Mouse (Mus musculus): ENCODE measurements at regions not wholly inside any gene's neighbourhood (a gene's known extent, or its start where the extent isn't known, plus 50 kb on each side); places are given as distances from the start of the nearest gene placed in this dataset.
"Not testable (repeated sequence)": the region's sequence is repeated elsewhere in the genome, so short reads cannot be mapped to it uniquely, and the experiment has no call there.

- DNase-seq (ENCODE audit: low read depth): no peak
These were observed 69.9 kb downstream of the Fbxo4 start for GRCm38 (mm10) chr15:3909471-3909870.

- peak; percentile 17 for DNase-seq (ENCODE audit: low read depth)
These were observed 70.7 kb downstream of the Fbxo4 start for GRCm38 (mm10) chr15:3908721-3909120.

- no peak for DNase-seq (ENCODE audit: low read depth)
These were observed 73.8 kb downstream of the Fbxo4 start for GRCm38 (mm10) chr15:3905548-3905947.

- DNase-seq (ENCODE audit: low read depth): no peak
These were observed 100.9 kb downstream of the Fbxo4 start for GRCm38 (mm10) chr15:3878429-3878828.

- no peak for DNase-seq (ENCODE audit: low read depth)
These were observed 101.9 kb downstream of the Fbxo4 start for GRCm38 (mm10) chr15:3877506-3877905.

GRCm38 (mm10) chr15:3875210-3875861, 104.0 kb downstream of the Fbxo4 start:
- not testable (repeated sequence) for DNase-seq (ENCODE audit: low read depth)

- no peak for DNase-seq (ENCODE audit: low read depth)
These were observed 147.6 kb downstream of the Fbxo4 start for GRCm38 (mm10) chr15:3831802-3832201.

- DNase-seq (ENCODE audit: low read depth): no peak
These were observed 173.9 kb downstream of the Fbxo4 start for GRCm38 (mm10) chr15:3805430-3805829.

GRCm38 (mm10) chr15:3775865-3776264, 192.6 kb upstream of the Ghr start:
- DNase-seq (ENCODE audit: low read depth): no peak

GRCm38 (mm10) chr15:3772228-3772789, 189.0 kb upstream of the Ghr start:
- no peak for DNase-seq (ENCODE audit: low read depth)

GRCm38 (mm10) chr15:3770312-3770711, 187.0 kb upstream of the Ghr start:
- no peak for DNase-seq (ENCODE audit: low read depth)

GRCm38 (mm10) chr15:3764726-3765125, 181.4 kb upstream of the Ghr start:
- DNase-seq (ENCODE audit: low read depth): no peak

- no peak for DNase-seq (ENCODE audit: low read depth)
These were observed 177.1 kb upstream of the Ghr start for GRCm38 (mm10) chr15:3760396-3760795.

GRCm38 (mm10) chr15:3755636-3756035, 172.3 kb upstream of the Ghr start:
- DNase-seq (ENCODE audit: low read depth): no peak

- DNase-seq (ENCODE audit: low read depth): not testable (repeated sequence)
These were observed 164.8 kb upstream of the Ghr start for GRCm38 (mm10) chr15:3748072-3748471.

- DNase-seq (ENCODE audit: low read depth): no peak
These were observed 160.0 kb upstream of the Ghr start for GRCm38 (mm10) chr15:3743168-3743814.

- DNase-seq (ENCODE audit: low read depth): no peak
These were observed 158.9 kb upstream of the Ghr start for GRCm38 (mm10) chr15:3742191-3742590.

- DNase-seq (ENCODE audit: low read depth): no peak
These were observed 141.9 kb upstream of the Ghr start for GRCm38 (mm10) chr15:3725214-3725613.

- no peak for DNase-seq (ENCODE audit: low read depth)
These were observed 137.5 kb upstream of the Ghr start for GRCm38 (mm10) chr15:3720668-3721340.

- no peak for DNase-seq (ENCODE audit: low read depth)
These were observed 128.5 kb upstream of the Ghr start for GRCm38 (mm10) chr15:3711764-3712163.

GRCm38 (mm10) chr15:3707089-3708078, 124.1 kb upstream of the Ghr start:
- DNase-seq (ENCODE audit: low read depth): no peak

All from naive thymus-derived CD4-positive, alpha-beta T cell, adult 2 months (primary cell).